ENCODE assay signal across 8 mouse cellular contexts in the genomic region with DNA sequence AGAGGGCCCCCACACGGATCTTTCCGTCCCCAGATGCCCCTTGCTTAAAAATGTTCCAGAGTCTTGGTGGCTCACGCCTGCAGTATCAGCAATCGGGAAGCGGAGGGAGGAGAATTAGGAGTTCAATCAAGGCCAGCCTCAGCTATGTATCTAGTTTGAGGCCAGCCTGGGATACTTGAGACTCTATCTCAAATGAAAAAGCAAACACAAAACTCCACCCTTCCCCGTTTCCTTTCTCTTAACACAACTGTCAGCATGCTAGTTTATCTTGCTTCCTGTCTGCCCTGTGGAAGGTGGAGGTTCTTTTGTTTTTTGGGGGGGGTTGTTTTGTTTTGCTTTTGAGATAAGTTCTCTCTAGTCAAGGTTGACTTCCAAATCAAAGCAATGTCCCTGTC. TPM values are rescaled to one million over a fixed set of nuclear protein-coding genes. Genes with fewer than 3 reads are reported as not detected.
DNase-seq lines count a peak whose midpoint lies in the region; ATAC-seq and TF ChIP-seq lines count a peak whose summit lies in the region.

No protein-coding gene starts in this region.

- ATAC-seq in hindbrain, embryonic 12.5 days (ENCODE audit: low FRiP score) = no peak

- 0 out of 2 replicates have a peak, but pooled peaks cover 3% of the 10 kb centered on the region for H3K4me1 ChIP-seq in cerebellum, adult 2 months (ENCODE audit: control insufficient read depth, insufficient read depth, low read length)
- peaks cover 6% of the 10 kb centered on the region for H3K4me1 ChIP-seq in hindbrain, embryonic 12.5 days

- no peak for DNase-seq in cerebellum, adult 2 months
- DNase-seq in cerebellum, adult 8-10 months = no peak
- DNase-seq in MN1 (ENCODE audit: low spot score) = peak; percentile 15
- peak; percentile 41 for DNase-seq in lung, postnatal 10 days
- no peak for DNase-seq in embryo, embryonic 9.5 days (ENCODE audit: extremely low spot score)
- no peak for DNase-seq in urinary bladder, adult 18-20 months (ENCODE audit: low spot score in 2 of 2)
- DNase-seq in cerebellum, postnatal 14 days = no peak

- WGBS in cerebellum, adult 2 months = 59% methylated on average over 6 of the region's 6 CpGs
- WGBS in hindbrain, embryonic 12.5 days = 51% methylated on average over 6 of the region's 6 CpGs

- no peaks in the 10 kb centered on the region for H3K9me3 ChIP-seq in hindbrain, embryonic 12.5 days (replicated peaks)

- peak overlapping the region; percentile 58 for H3K4me3 ChIP-seq in cerebellum, adult 2 months (replicated peaks; ENCODE audit: insufficient read depth, low read depth, low read length)
- H3K4me3 ChIP-seq in hindbrain, embryonic 12.5 days = peak overlapping the region; percentile 36; the same call in 1 of the 2 replicates

- H3K9ac ChIP-seq in hindbrain, embryonic 12.5 days = no peak overlapping the region

- TF ChIP-seq CTCF in cerebellum, adult 2 months (IDR thresholded peaks at IDR 0.05; ENCODE audit: borderline replicate concordance, insufficient read depth, low read depth, low read length) = no peak

- TF ChIP-seq POLR2A in cerebellum, adult 2 months (IDR thresholded peaks at IDR 0.05; ENCODE audit: borderline replicate concordance, insufficient read depth, low read length) = no peak

- no peaks in the 10 kb centered on the region for H3K27me3 ChIP-seq in cerebellum, adult 2 months (ENCODE audit: control insufficient read depth, insufficient read depth, low read length)
- H3K27me3 ChIP-seq in hindbrain, embryonic 12.5 days = peaks cover 15% of the 10 kb centered on the region

- H3K27ac ChIP-seq in cerebellum, adult 2 months (ENCODE audit: insufficient read depth, low read length) = no peak overlapping the region
- H3K27ac ChIP-seq in hindbrain, embryonic 12.5 days = no peak overlapping the region

- H3K36me3 ChIP-seq in hindbrain, embryonic 12.5 days = no peaks in the 10 kb centered on the region

- peak overlapping the region; percentile 70 for H3K4me2 ChIP-seq in hindbrain, embryonic 12.5 days (replicated peaks)

RNA-seq across cellular contexts. Expression of a gene that starts 32.3 kb away (rescaled TPM):
- 22.7 and 23.8 TPM in 2 replicates for polyA plus RNA-seq in cerebellum, adult 2 months (2012; rRNA removed)
- 18.9 and 19.8 TPM in 2 replicates for polyA plus RNA-seq in hindbrain, embryonic 12.5 days (2016; fragmentation: Nextera tagmentation; extraction: Ambion mirVana)

RNA-seq across cellular contexts. Expression of a gene that starts 58.5 kb away (rescaled TPM):
- 30.0 and 31.5 TPM in 2 replicates for polyA plus RNA-seq in cerebellum, adult 2 months (2012; rRNA removed)
- polyA plus RNA-seq in hindbrain, embryonic 12.5 days (2016; fragmentation: Nextera tagmentation; extraction: Ambion mirVana) = 119 and 135 TPM in 2 replicates

Comparison
In these comparisons a context has a peak if more than half of its experiments do, and no peak if none do; other contexts are left out.
1. DNase-seq: peak in MN1 (single experiment) and lung, postnatal 10 days (single experiment); none in cerebellum, adult 2 months (0 of 2), cerebellum, adult 8-10 months (single experiment), embryo, embryonic 9.5 days (single experiment), urinary bladder, adult 18-20 months (0 of 2) and cerebellum, postnatal 14 days (0 of 2).